Mouse (Mus musculus): ENCODE results near the gene Fkrp. TPM values are rescaled to one million over a fixed set of nuclear protein-coding genes. Genes with fewer than 3 reads are reported as not detected.

The Fkrp gene
- total and polyA plus RNA-seq, 2 experiments from 2014 or later: 37.8 to 54.6 TPM

GRCm38 (mm10) chr7:16830449-16830848, 13.9 kb upstream of the Fkrp start:
- WGBS: 92% methylated on average over 9 of the region's 9 CpGs
- no peak for DNase-seq
- H3K27ac ChIP-seq (ENCODE audit: low read depth, low read length): no peak overlapping the region
- no peak for TF ChIP-seq CTCF (IDR thresholded peaks at IDR 0.05; ENCODE audit: low read depth)
- H3K4me3 ChIP-seq (ENCODE audit: low read depth, low read length): no peak overlapping the region
- ATAC-seq: no peak
- no peak overlapping the region for H3K4me2 ChIP-seq (ENCODE audit: low read depth)
- no peak overlapping the region for H3K9ac ChIP-seq
- peaks cover 95% of the 10 kb centered on the region for H3K36me3 ChIP-seq (ENCODE audit: insufficient read depth)
- no peaks in the 10 kb centered on the region for H3K27me3 ChIP-seq (ENCODE audit: insufficient read depth, low read length)
- no peaks in the 10 kb centered on the region for H3K9me3 ChIP-seq (ENCODE audit: low read length)
- H3K4me1 ChIP-seq (ENCODE audit: insufficient read depth): no peaks in the 10 kb centered on the region

GRCm38 (mm10) chr7:16827274-16827673, 10.7 kb upstream of the Fkrp start:
- no peaks in the 10 kb centered on the region for H3K27me3 ChIP-seq (ENCODE audit: insufficient read depth, low read length)
- no peak overlapping the region for H3K4me3 ChIP-seq (ENCODE audit: low read depth, low read length)
- ATAC-seq (no peak), DNase-seq (no peak)
- no peaks in the 10 kb centered on the region for H3K9me3 ChIP-seq (ENCODE audit: low read length)
- H3K9ac ChIP-seq: no peak overlapping the region
- H3K4me2 ChIP-seq (ENCODE audit: low read depth): no peak overlapping the region
- WGBS: 83% methylated on average over 4 of the region's 4 CpGs
- TF ChIP-seq CTCF (IDR thresholded peaks at IDR 0.05; ENCODE audit: low read depth): no peak
- peaks cover 90% of the 10 kb centered on the region for H3K36me3 ChIP-seq (ENCODE audit: insufficient read depth)
- H3K4me1 ChIP-seq (ENCODE audit: insufficient read depth): no peaks in the 10 kb centered on the region
- no peak overlapping the region for H3K27ac ChIP-seq (ENCODE audit: low read depth, low read length)

- 90% methylated on average over 5 of the region's 5 CpGs for WGBS
- no peak for TF ChIP-seq CTCF (IDR thresholded peaks at IDR 0.05; ENCODE audit: low read depth)
- no peak overlapping the region for H3K4me2 ChIP-seq (ENCODE audit: low read depth)
- no peak overlapping the region for H3K9ac ChIP-seq
- H3K27ac ChIP-seq (ENCODE audit: low read depth, low read length): no peak overlapping the region
- no peaks in the 10 kb centered on the region for H3K9me3 ChIP-seq (ENCODE audit: low read length)
- DNase-seq: no peak
- no peaks in the 10 kb centered on the region for H3K27me3 ChIP-seq (ENCODE audit: insufficient read depth, low read length)
- no peak for ATAC-seq
- H3K4me1 ChIP-seq (ENCODE audit: insufficient read depth): peaks cover 2% of the 10 kb centered on the region; the same call in 1 of the 2 replicates
- peaks cover 83% of the 10 kb centered on the region for H3K36me3 ChIP-seq (ENCODE audit: insufficient read depth)
- no peak overlapping the region for H3K4me3 ChIP-seq (ENCODE audit: low read depth, low read length)
Measured at GRCm38 (mm10) chr7:16826571-16826970, 10.0 kb upstream of the Fkrp start.

- Histone ChIP-seq H3K36me3 (ENCODE audit: insufficient read depth) (peaks cover 75% of the 10 kb centered on the region), H3K4me1 (ENCODE audit: insufficient read depth) (peaks cover 8% of the 10 kb centered on the region; the same call in 1 of the 2 replicates), H3K27me3 (ENCODE audit: insufficient read depth, low read length) (no peaks in the 10 kb centered on the region), H3K4me2 (ENCODE audit: low read depth) (no peak overlapping the region), H3K9ac (no peak overlapping the region), H3K9me3 (ENCODE audit: low read length) (no peaks in the 10 kb centered on the region), H3K4me3 (ENCODE audit: low read depth, low read length) (no peak overlapping the region), H3K27ac (ENCODE audit: low read depth, low read length) (no peak overlapping the region)
- ATAC-seq (no peak), DNase-seq (no peak)
- 81% methylated on average over 10 of the region's 10 CpGs for WGBS
- TF ChIP-seq CTCF (IDR thresholded peaks at IDR 0.05; ENCODE audit: low read depth): peak; percentile 30
Measured at GRCm38 (mm10) chr7:16825785-16826184, 9.3 kb upstream of the Fkrp start.

GRCm38 (mm10) chr7:16823734-16824133, 7.2 kb upstream of the Fkrp start:
- Histone ChIP-seq H3K9ac (no peak overlapping the region), H3K9me3 (ENCODE audit: low read length) (no peaks in the 10 kb centered on the region), H3K4me1 (ENCODE audit: insufficient read depth) (peaks cover 17% of the 10 kb centered on the region), H3K36me3 (ENCODE audit: insufficient read depth) (peaks cover 54% of the 10 kb centered on the region), H3K27me3 (ENCODE audit: insufficient read depth, low read length) (no peaks in the 10 kb centered on the region), H3K4me2 (ENCODE audit: low read depth) (no peak overlapping the region), H3K4me3 (ENCODE audit: low read depth, low read length) (no peak overlapping the region), H3K27ac (ENCODE audit: low read depth, low read length) (no peak overlapping the region)
- ATAC-seq: no peak
- WGBS: 68% methylated on average over 5 of the region's 5 CpGs
- no peak for DNase-seq
- no peak for TF ChIP-seq CTCF (IDR thresholded peaks at IDR 0.05; ENCODE audit: low read depth)

- Histone ChIP-seq H3K4me3 (ENCODE audit: low read depth, low read length) (no peak overlapping the region), H3K4me1 (ENCODE audit: insufficient read depth) (peaks cover 29% of the 10 kb centered on the region), H3K9ac (no peak overlapping the region), H3K36me3 (ENCODE audit: insufficient read depth) (peaks cover 36% of the 10 kb centered on the region), H3K9me3 (ENCODE audit: low read length) (no peaks in the 10 kb centered on the region), H3K27me3 (ENCODE audit: insufficient read depth, low read length) (no peaks in the 10 kb centered on the region), H3K4me2 (ENCODE audit: low read depth) (no peak overlapping the region), H3K27ac (ENCODE audit: low read depth, low read length) (peak overlapping the region; percentile 5; the same call in 1 of the 2 replicates)
- TF ChIP-seq CTCF (IDR thresholded peaks at IDR 0.05; ENCODE audit: low read depth): no peak
- ATAC-seq (no peak), DNase-seq (no peak)
- WGBS: 62% methylated on average over 4 of the region's 4 CpGs
Measured at GRCm38 (mm10) chr7:16821669-16822101, 5.2 kb upstream of the Fkrp start.

- Histone ChIP-seq H3K4me2 (ENCODE audit: low read depth) (no peak overlapping the region), H3K9ac (no peak overlapping the region), H3K4me3 (ENCODE audit: low read depth, low read length) (no peak overlapping the region), H3K4me1 (ENCODE audit: insufficient read depth) (peaks cover 29% of the 10 kb centered on the region), H3K9me3 (ENCODE audit: low read length) (no peaks in the 10 kb centered on the region), H3K36me3 (ENCODE audit: insufficient read depth) (peaks cover 30% of the 10 kb centered on the region), H3K27ac (ENCODE audit: low read depth, low read length) (no peak overlapping the region; the same call in 1 of the 2 replicates), H3K27me3 (ENCODE audit: insufficient read depth, low read length) (no peaks in the 10 kb centered on the region)
- 60% methylated on average over 3 of the region's 3 CpGs for WGBS
- no peak for ATAC-seq
- no peak for TF ChIP-seq CTCF (IDR thresholded peaks at IDR 0.05; ENCODE audit: low read depth)
- no peak for DNase-seq
Measured at GRCm38 (mm10) chr7:16821091-16821490, 4.6 kb upstream of the Fkrp start.

Data from forebrain, postnatal 0 days (tissue).